Mouse (Mus musculus) liver, postnatal 0 days (tissue): ENCODE data around the gene Crtc1.

Source experiments
- CTCF ChIP-seq: sonication (generic); IDR thresholded peaks from 2 replicates; pipeline ENCODE4 v1.5.1; 2016; ENCODE audit warnings: antibody characterized with exemption, low read depth
- EP300 ChIP-seq: IDR thresholded peaks from 2 replicates; pipeline ENCODE4 v1.6.1; 2016; ENCODE audit warnings: antibody characterized with exemption, low read depth, mild to moderate bottlenecking

DNA sequence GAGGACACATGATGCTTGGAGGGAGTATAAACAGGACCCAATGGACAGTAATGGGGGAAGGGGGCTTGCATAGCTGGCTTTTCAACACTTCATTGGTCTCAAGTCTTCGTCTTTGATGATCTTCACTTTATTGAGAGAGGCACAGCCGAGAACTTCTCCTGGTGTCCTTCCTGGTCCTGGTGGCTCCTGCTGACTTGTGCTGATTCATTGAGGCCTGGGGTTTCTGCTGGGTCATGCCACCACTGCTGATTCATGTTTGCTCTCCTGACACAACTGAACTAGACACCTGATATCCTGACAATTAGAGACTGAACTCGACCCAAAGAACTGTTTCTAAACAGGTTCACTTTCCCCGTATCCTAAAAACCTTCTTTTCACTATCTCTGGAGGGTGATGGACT is 3.9 kb upstream of the Crtc1 start:
- TF ChIP-seq CTCF, result no peak
- TF ChIP-seq EP300, result no peak; the same call in 1 of the 2 replicates
